Mouse (Mus musculus) layer of hippocampus, adult 9-10 months (tissue): ENCODE measurements around the gene Cox4i1.

Experiments used
- DNase-seq: peaks from one replicate; pipeline ENCODE4 v3.0.0; 2022; ENCODE audit warnings: low spot score

Cox4i1 gene

GRCm38 (mm10) chr8:120696401-120697153 is 28.6 kb downstream of the Cox4i1 start:
- DNase-seq, result no peak

GRCm38 (mm10) chr8:120697154-120697978 is 29.3 kb downstream of the Cox4i1 start:
- no peak for DNase-seq

- no peak for DNase-seq
Measured at GRCm38 (mm10) chr8:120697979-120698272, 29.9 kb downstream of the Cox4i1 start.

GRCm38 (mm10) chr8:120698426-120698825 is 30.4 kb downstream of the Cox4i1 start:
- DNase-seq, result no peak

- no peak for DNase-seq
Measured at GRCm38 (mm10) chr8:120699079-120699478, 31.1 kb downstream of the Cox4i1 start.

- DNase-seq, result no peak
Measured at GRCm38 (mm10) chr8:120699565-120699964, 31.5 kb downstream of the Cox4i1 start.

- no peak for DNase-seq
Measured at GRCm38 (mm10) chr8:120700053-120700452, 32.0 kb downstream of the Cox4i1 start.

- no peak for DNase-seq
Measured at GRCm38 (mm10) chr8:120701758-120702465, 33.9 kb downstream of the Cox4i1 start.

GRCm38 (mm10) chr8:120704203-120704602 is 36.2 kb downstream of the Cox4i1 start:
- no peak for DNase-seq

- DNase-seq, result no peak
Measured at GRCm38 (mm10) chr8:120705163-120705562, 37.1 kb downstream of the Cox4i1 start.

GRCm38 (mm10) chr8:120706193-120706592 is 38.2 kb downstream of the Cox4i1 start:
- DNase-seq, result no peak

- DNase-seq, result no peak
Measured at GRCm38 (mm10) chr8:120709176-120709575, 41.2 kb downstream of the Cox4i1 start.

GRCm38 (mm10) chr8:120715200-120715599 is 47.2 kb downstream of the Cox4i1 start:
- DNase-seq, result no peak

GRCm38 (mm10) chr8:120715996-120716680 is 48.1 kb downstream of the Cox4i1 start:
- no peak for DNase-seq

- no peak for DNase-seq
Measured at GRCm38 (mm10) chr8:120719586-120720236, 51.7 kb downstream of the Cox4i1 start.

- no peak for DNase-seq
Measured at GRCm38 (mm10) chr8:120723025-120723424, 55.0 kb downstream of the Cox4i1 start.
